Mouse (Mus musculus) forebrain, embryonic 10.5 days (tissue): ENCODE results near the gene Ccdc9b. TPM values are rescaled to one million over a fixed set of nuclear protein-coding genes. Genes with fewer than 3 reads are reported as not detected.

Experiments used
- DNase-seq: peaks from one replicate; pipeline ENCODE4 v3.0.0-alpha.2; 2017; ENCODE audit warnings: low spot score; ENCODE audit errors: extremely low spot score
- H3K27ac ChIP-seq: fragments of 300-500 bp; sonication (generic); 2 replicates; pipeline ENCODE4 v1.5.1; 2016; ENCODE audit warnings: mild to moderate bottlenecking
- H3K27me3 ChIP-seq: fragments of 300-500 bp; sonication (generic); 2 replicates; pipeline ENCODE4 v1.6.1; 2016; ENCODE audit warnings: mild to moderate bottlenecking; ENCODE audit not compliant: poor library complexity, severe bottlenecking
- H3K36me3 ChIP-seq: fragments of 300-500 bp; sonication (generic); replicated peaks from 2 replicates; pipeline ENCODE4 v1.6.1; 2016; ENCODE audit warnings: mild to moderate bottlenecking, moderate library complexity
- H3K4me1 ChIP-seq: fragments of 300-500 bp; sonication (generic); 2 replicates; pipeline ENCODE4 v1.6.1; 2016
- H3K4me3 ChIP-seq: fragments of 300-500 bp; sonication (generic); 2 replicates; pipeline ENCODE4 v1.5.1; 2016; ENCODE audit warnings: mild to moderate bottlenecking, moderate library complexity
- H3K9me3 ChIP-seq: fragments of 300-500 bp; sonication (generic); 2 replicates; pipeline ENCODE4 v1.6.1; 2016; ENCODE audit warnings: mild to moderate bottlenecking, moderate library complexity
- WGBS: fragments of 180-500 bp; shearing (Covaris S2); methylation state at CpG from one replicate; pipeline ENCODE4 v1.1.7; 2016; 5-methylcytosine and 5-hydroxymethylcytosine counted together
- polyA plus RNA-seq: library from polyadenylated mRNA; unstranded; fragments of >200 nt; fragmentation: Nextera tagmentation; extraction: Ambion mirVana; gene quantifications from 2 replicates; pipeline ENCODE4 v1.2.1, GENCODE M21; 2016

Ccdc9b gene
- polyA plus RNA-seq, 1 experiment from 2014 or later, result 0.64 TPM

DNA sequence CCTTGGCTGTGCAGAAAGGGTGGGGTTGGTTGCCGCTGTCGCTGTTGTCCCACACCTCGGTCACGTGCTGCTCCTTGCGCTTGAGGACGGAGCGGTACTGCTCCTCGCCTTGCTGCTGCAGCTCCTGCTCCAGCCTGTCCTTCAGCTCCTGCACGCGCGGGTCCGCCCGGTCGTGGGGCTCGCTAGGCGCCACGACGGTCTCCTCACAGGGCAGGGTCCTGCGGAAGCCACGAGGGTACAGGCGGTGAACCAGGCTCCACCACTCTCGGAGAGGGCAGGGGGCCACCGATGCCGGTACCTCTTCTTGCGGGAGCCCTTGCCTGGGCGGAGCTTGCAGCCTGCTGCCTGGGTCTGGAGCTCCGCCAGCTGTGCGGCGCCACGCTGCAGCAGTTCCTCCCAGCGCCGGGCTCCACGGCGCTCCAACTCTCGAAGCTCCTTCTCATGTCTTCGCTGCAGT, 51.4 kb downstream of the Ccdc9b start:
- peak overlapping the region; percentile 53 for H3K4me3 ChIP-seq
- H3K27me3 ChIP-seq, result peaks cover 95% of the 10 kb centered on the region
- 1% methylated on average over 36 of the region's 36 CpGs for WGBS
- H3K9me3 ChIP-seq, result no peaks in the 10 kb centered on the region
- peaks cover 56% of the 10 kb centered on the region for H3K4me1 ChIP-seq
- peak overlapping the region; percentile 74 for H3K27ac ChIP-seq
- no peaks in the 10 kb centered on the region for H3K36me3 ChIP-seq
- DNase-seq, result peak; percentile 61

DNA sequence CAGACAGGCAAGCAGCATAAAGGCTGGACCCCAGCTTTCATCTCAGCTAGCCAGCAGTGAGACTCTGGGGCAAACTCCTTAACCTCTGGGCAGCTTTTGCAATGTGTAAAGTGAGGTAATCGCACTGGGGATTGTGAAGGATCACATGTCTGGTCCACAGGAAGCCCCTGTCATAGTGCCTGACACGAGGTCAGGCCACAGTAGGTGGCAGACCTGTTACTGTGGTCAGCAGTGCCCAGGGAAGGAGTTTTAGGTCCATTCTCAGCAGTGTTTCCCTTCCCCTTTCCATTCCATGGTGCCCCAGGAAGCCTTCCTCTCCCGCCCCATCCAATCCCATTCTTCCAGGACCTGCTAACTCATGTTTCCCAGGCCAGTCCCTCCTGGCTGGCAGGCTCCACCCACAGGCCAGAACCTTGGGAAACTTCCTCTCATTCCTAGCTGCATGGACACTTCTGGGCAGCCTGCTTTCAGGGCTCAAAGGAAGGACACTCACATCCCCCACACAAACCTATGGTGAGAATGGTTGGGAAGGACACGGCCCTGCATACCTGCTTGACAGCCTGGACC, 52.7 kb downstream of the Ccdc9b start:
- no peak for DNase-seq
- Histone ChIP-seq H3K36me3 (no peaks in the 10 kb centered on the region), H3K9me3 (no peaks in the 10 kb centered on the region), H3K4me1 (peaks cover 56% of the 10 kb centered on the region), H3K27me3 (peaks cover 98% of the 10 kb centered on the region), H3K27ac (no peak overlapping the region), H3K4me3 (no peak overlapping the region)
- WGBS, result 36% methylated on average over 4 of the region's 4 CpGs

DNA sequence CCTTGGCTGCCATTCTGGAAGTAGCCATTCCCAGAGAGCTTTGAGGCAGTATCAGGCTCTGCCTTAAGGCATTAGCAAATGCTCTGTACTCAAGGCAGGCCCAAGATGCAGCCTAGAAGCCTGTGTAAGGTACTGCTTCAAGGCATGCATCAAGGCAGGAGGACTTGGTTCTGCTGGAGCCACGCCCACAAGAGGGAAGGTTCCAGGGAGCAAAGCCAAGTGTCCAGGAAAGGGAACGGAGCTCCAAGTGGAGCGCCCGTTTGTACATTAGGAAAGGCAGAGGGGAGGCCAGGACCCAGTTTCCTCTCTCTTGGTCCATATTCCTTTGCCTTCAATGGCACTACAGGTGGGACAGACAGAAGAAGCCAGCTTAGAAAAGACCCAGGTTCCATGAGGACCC, 54.0 kb downstream of the Ccdc9b start:
- no peaks in the 10 kb centered on the region for H3K9me3 ChIP-seq
- peaks cover 100% of the 10 kb centered on the region for H3K27me3 ChIP-seq
- H3K4me1 ChIP-seq, result peaks cover 55% of the 10 kb centered on the region
- WGBS, result 67% methylated on average over 4 of the region's 4 CpGs
- H3K4me3 ChIP-seq, result no peak overlapping the region
- no peak overlapping the region for H3K27ac ChIP-seq
- DNase-seq, result no peak
- no peaks in the 10 kb centered on the region for H3K36me3 ChIP-seq

DNA sequence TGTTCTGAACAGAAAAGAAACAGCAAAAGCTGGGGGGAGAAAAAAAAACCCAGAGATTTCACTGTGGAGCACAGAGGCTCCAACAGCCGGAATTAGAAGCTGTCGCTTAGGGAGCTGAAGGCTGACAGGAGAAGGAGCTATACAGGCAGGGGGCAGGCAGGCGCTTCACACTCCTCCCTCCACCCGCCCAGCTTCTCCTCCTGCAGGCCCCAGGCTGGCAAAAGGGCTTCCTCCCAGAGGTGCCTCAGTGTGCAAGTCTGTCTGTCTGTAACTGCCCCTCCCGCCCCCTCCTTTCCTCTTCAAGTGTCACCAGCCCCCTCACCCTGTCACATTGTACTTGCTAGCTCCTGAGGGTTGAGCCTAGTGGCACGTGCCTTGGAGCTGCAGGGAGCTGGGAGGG, 56.0 kb downstream of the Ccdc9b start:
- 5% methylated on average over 6 of the region's 6 CpGs for WGBS
- H3K36me3 ChIP-seq, result no peaks in the 10 kb centered on the region
- no peaks in the 10 kb centered on the region for H3K9me3 ChIP-seq
- no peak for DNase-seq
- H3K27me3 ChIP-seq, result peaks cover 100% of the 10 kb centered on the region
- H3K4me3 ChIP-seq, result no peak overlapping the region
- H3K4me1 ChIP-seq, result peaks cover 70% of the 10 kb centered on the region
- H3K27ac ChIP-seq, result no peak overlapping the region

Other genes with a start within 250 kb of the Ccdc9b start
- 3.8 and 4.5 TPM in 2 replicates for gene Bmf, start 213.0 kb downstream of the Ccdc9b start, polyA plus RNA-seq
- 168 and 179 TPM in 2 replicates for gene Bub1b, start 164.4 kb downstream of the Ccdc9b start, polyA plus RNA-seq
- 0.52 and 1.6 TPM in 2 replicates for gene Pak6, start 99.4 kb downstream of the Ccdc9b start, polyA plus RNA-seq
- not detected in 2 replicates for gene Ankrd63, start 58.7 kb downstream of the Ccdc9b start, polyA plus RNA-seq
- 0.38 and 0.46 TPM in 2 replicates for gene Plcb2, start 34.2 kb downstream of the Ccdc9b start, polyA plus RNA-seq
- gene Inafm2, start 16.9 kb downstream of the Ccdc9b start, polyA plus RNA-seq, result 19.8 and 21.7 TPM in 2 replicates
- gene Phgr1, start 10.1 kb upstream of the Ccdc9b start, polyA plus RNA-seq, result not detected in 2 replicates
- gene Disp2, start 17.1 kb upstream of the Ccdc9b start, polyA plus RNA-seq, result 1.0 and 1.2 TPM in 2 replicates
- gene Knstrn, start 51.3 kb upstream of the Ccdc9b start, polyA plus RNA-seq, result 173 and 180 TPM in 2 replicates
- 66.2 and 67.7 TPM in 2 replicates for gene Ivd, start 99.3 kb upstream of the Ccdc9b start, polyA plus RNA-seq
- gene Bahd1, start 137.7 kb upstream of the Ccdc9b start, polyA plus RNA-seq, result 3.6 and 4.1 TPM in 2 replicates
- gene Chst14, start 163.8 kb upstream of the Ccdc9b start, polyA plus RNA-seq, result 13.8 and 14.5 TPM in 2 replicates